Mouse (Mus musculus) ES-E14 (cell line): ENCODE results near the gene Crat.

ENCODE experiments used
- HCFC1 ChIP-seq: IDR thresholded peaks from 2 replicates; pipeline ENCODE4 v1.6.1; 2012; ENCODE audit warnings: low read length, inconsistent platforms, borderline replicate concordance; ENCODE audit not compliant: insufficient read depth
- MAFK ChIP-seq: IDR thresholded peaks from 2 replicates; pipeline ENCODE4 v1.6.1; 2014; ENCODE audit warnings: mild to moderate bottlenecking, low read depth, low read length, inconsistent platforms; ENCODE audit not compliant: insufficient read depth
- ZC3H11A ChIP-seq: IDR thresholded peaks from 2 replicates; pipeline ENCODE4 v1.6.1; 2012; ENCODE audit warnings: low read depth, mild to moderate bottlenecking, inconsistent platforms, low read length, borderline replicate concordance

- no peak for TF ChIP-seq HCFC1
- no peak for TF ChIP-seq MAFK
- TF ChIP-seq ZC3H11A = no peak
Observed at GRCm38 (mm10) chr2:30453570-30453969, 38.0 kb upstream of the Crat start.
